Mouse (Mus musculus): ENCODE results near the gene Mfsd2a. TPM values are rescaled to one million over a fixed set of nuclear protein-coding genes. Genes with fewer than 3 reads are reported as not detected.

The Mfsd2a gene
- polyA plus RNA-seq, 1 experiment from 2014 or later, result 8.7 TPM

DNA sequence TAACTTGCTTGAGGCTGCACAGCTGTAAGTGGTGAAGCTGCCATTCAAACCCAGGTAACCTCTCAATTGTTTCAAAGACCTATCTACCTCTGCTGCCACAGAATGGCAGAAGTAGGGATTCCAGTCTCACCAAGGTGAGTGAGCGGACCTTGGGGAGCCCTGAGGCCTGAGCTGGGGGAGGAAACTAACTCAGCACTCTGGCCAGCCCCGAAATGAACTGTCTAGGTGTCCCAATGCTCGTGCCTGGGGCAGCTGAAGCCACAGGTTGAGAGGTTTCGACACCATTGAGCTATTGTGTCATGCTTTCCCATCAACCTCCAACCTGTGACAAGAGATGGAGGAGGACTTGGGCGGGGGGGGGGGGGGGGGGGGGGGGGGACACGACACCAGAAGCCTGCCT, 4.7 kb downstream of the Mfsd2a start:
- H3K4me3 ChIP-seq (ENCODE audit: low read depth, low read length), result no peak overlapping the region
- no peak overlapping the region for H3K9ac ChIP-seq (ENCODE audit: low read length)
- 71% methylated on average over 5 of the region's 6 CpGs for WGBS
- ATAC-seq (ENCODE audit: insufficient number of reproducible peaks, low FRiP score, low TSS enrichment, low read depth), result no peak
- no peaks in the 10 kb centered on the region for H3K36me3 ChIP-seq (ENCODE audit: control insufficient read depth, insufficient read depth, low read length)
- DNase-seq (ENCODE audit: low spot score), result no peak
- no peak overlapping the region for H3K4me2 ChIP-seq (ENCODE audit: low read depth, severe bottlenecking)
- H3K4me1 ChIP-seq (ENCODE audit: control insufficient read depth, insufficient read depth, low read length), result peaks cover 15% of the 10 kb centered on the region
- H3K9me3 ChIP-seq (ENCODE audit: control insufficient read depth, low read length), result no peaks in the 10 kb centered on the region
- no peaks in the 10 kb centered on the region for H3K27me3 ChIP-seq (ENCODE audit: control insufficient read depth, insufficient read depth, low read length)
- no peak overlapping the region for H3K27ac ChIP-seq (replicated peaks; ENCODE audit: low read depth, low read length)

DNA sequence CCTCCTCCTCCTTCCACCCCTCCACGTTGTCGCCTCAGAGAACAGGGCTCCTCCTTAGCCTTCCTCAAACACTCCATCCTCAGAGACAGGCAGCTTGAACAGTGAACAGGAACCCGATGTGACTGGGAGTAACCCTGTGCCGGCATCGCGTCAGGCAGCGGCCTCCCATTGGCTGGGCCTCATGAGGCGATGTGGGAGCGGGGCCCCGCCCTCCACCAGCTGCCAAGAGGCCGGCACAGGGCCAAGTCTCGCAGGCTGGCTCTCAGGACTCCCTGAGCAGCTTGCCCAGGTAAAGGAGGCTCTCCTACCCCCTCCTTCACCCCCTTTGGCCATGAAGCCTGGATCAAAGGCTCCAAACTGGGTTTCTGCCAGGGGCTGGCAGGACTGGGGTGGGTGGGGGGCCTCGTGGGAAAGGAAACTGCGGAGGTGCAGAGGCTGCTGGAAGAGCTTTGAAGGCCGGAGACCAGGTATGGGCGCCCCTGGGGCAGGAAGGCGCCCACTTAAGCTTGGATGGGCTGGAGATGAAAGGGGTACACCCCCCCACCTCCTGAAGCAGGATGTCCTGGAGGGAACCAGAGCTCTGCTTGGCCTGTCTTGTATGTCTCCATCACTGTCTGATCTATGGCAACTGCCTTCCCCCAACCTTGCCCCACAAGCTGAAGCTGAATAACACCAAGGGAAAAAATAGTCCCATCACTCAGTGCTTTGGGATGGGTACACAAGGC, 5.4 kb downstream of the Mfsd2a start:
- H3K9ac ChIP-seq (ENCODE audit: low read length), result peak overlapping the region; percentile 30; the same call in 1 of the 2 replicates
- peak; percentile 89 for DNase-seq (ENCODE audit: low spot score)
- H3K27me3 ChIP-seq (ENCODE audit: control insufficient read depth, insufficient read depth, low read length), result no peaks in the 10 kb centered on the region
- no peaks in the 10 kb centered on the region for H3K9me3 ChIP-seq (ENCODE audit: control insufficient read depth, low read length)
- peaks cover 13% of the 10 kb centered on the region for H3K4me1 ChIP-seq (ENCODE audit: control insufficient read depth, insufficient read depth, low read length)
- WGBS, result 14% methylated on average over 16 of the region's 17 CpGs
- H3K4me3 ChIP-seq (ENCODE audit: low read depth, low read length), result peak overlapping the region; percentile 17
- H3K27ac ChIP-seq (replicated peaks; ENCODE audit: low read depth, low read length), result peak overlapping the region; percentile 59; the same call in 1 of the 2 replicates
- peak overlapping the region; percentile 42 for H3K4me2 ChIP-seq (ENCODE audit: low read depth, severe bottlenecking)
- peak; percentile 91 for ATAC-seq (ENCODE audit: insufficient number of reproducible peaks, low FRiP score, low TSS enrichment, low read depth)
- H3K36me3 ChIP-seq (ENCODE audit: control insufficient read depth, insufficient read depth, low read length), result no peaks in the 10 kb centered on the region

DNA sequence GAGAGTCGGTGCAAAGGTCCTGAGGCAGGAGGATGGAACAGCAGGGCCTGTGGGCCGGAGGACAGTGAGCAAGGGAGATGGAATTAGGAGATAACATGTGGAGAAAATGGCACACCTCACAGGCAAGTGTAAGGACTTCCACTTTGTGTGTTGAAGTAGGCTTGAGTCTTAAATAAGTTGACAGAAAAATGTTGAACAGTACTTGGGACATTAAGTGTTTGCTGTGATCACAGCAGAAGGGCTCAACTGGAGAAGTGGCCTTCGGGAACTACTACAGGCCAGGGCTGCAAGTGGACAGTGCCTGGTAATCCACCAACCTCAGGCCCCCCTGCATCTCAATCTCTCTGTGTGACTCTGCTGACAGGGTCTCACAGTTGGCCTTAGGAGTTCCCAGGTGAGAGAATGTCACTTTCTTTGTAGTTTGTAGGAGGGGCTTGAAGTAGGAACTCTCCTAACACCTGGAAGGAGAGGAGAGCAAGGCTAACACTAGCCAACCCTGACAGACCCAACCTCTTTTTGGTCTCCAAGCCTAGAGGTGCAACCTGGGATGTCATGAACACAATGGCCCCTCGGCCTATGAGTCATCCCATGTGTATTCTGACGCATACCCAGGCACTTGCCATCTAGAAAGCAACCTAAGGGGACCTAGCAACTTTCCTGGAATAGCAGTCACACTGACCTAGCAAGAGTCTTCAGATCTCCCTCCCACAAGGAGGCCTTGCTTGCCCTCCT, 6.1 kb downstream of the Mfsd2a start:
- peaks cover 10% of the 10 kb centered on the region for H3K4me1 ChIP-seq (ENCODE audit: control insufficient read depth, insufficient read depth, low read length)
- peak overlapping the region; percentile 59; the same call in 1 of the 2 replicates for H3K27ac ChIP-seq (replicated peaks; ENCODE audit: low read depth, low read length)
- DNase-seq (ENCODE audit: low spot score) (no peak), ATAC-seq (ENCODE audit: insufficient number of reproducible peaks, low FRiP score, low TSS enrichment, low read depth) (peak; percentile 32)
- peak overlapping the region; percentile 17; the same call in 1 of the 2 replicates for H3K4me3 ChIP-seq (ENCODE audit: low read depth, low read length)
- H3K27me3 ChIP-seq (ENCODE audit: control insufficient read depth, insufficient read depth, low read length), result no peaks in the 10 kb centered on the region
- no peaks in the 10 kb centered on the region for H3K9me3 ChIP-seq (ENCODE audit: control insufficient read depth, low read length)
- no peaks in the 10 kb centered on the region for H3K36me3 ChIP-seq (ENCODE audit: control insufficient read depth, insufficient read depth, low read length)
- peak overlapping the region; percentile 42 for H3K4me2 ChIP-seq (ENCODE audit: low read depth, severe bottlenecking)
- peak overlapping the region; percentile 30; the same call in 1 of the 2 replicates for H3K9ac ChIP-seq (ENCODE audit: low read length)
- WGBS, result 67% methylated on average over 5 of the region's 5 CpGs

- no peaks in the 10 kb centered on the region for H3K36me3 ChIP-seq (ENCODE audit: control insufficient read depth, insufficient read depth, low read length)
Measured at GRCm38 (mm10) chr4:122949096-122949495, 11.9 kb downstream of the Mfsd2a start.

GRCm38 (mm10) chr4:122947223-122947622, 13.8 kb downstream of the Mfsd2a start:
- no peaks in the 10 kb centered on the region for H3K9me3 ChIP-seq (ENCODE audit: control insufficient read depth, low read length)
- H3K9ac ChIP-seq (ENCODE audit: low read length), result no peak overlapping the region
- no peak overlapping the region for H3K4me3 ChIP-seq (ENCODE audit: low read depth, low read length)
- no peak for ATAC-seq (ENCODE audit: insufficient number of reproducible peaks, low FRiP score, low TSS enrichment, low read depth)
- DNase-seq (ENCODE audit: low spot score), result no peak
- no peaks in the 10 kb centered on the region for H3K27me3 ChIP-seq (ENCODE audit: control insufficient read depth, insufficient read depth, low read length)
- H3K4me1 ChIP-seq (ENCODE audit: control insufficient read depth, insufficient read depth, low read length), result no peaks in the 10 kb centered on the region
- no peak overlapping the region for H3K4me2 ChIP-seq (ENCODE audit: low read depth, severe bottlenecking)
- no peaks in the 10 kb centered on the region for H3K36me3 ChIP-seq (ENCODE audit: control insufficient read depth, insufficient read depth, low read length)
- 92% methylated on average over 3 of the region's 3 CpGs for WGBS
- H3K27ac ChIP-seq (replicated peaks; ENCODE audit: low read depth, low read length), result no peak overlapping the region

More at GRCm38 (mm10) chr4:122949096-122949495, 11.9 kb downstream of the Mfsd2a start:
- DNase-seq (ENCODE audit: low spot score) (no peak), ATAC-seq (ENCODE audit: insufficient number of reproducible peaks, low FRiP score, low TSS enrichment, low read depth) (no peak)
- Histone ChIP-seq H3K4me3 (ENCODE audit: low read depth, low read length) (no peak overlapping the region), H3K4me2 (ENCODE audit: low read depth, severe bottlenecking) (no peak overlapping the region), H3K4me1 (ENCODE audit: control insufficient read depth, insufficient read depth, low read length) (no peaks in the 10 kb centered on the region), H3K9ac (ENCODE audit: low read length) (no peak overlapping the region), H3K27ac (replicated peaks; ENCODE audit: low read depth, low read length) (no peak overlapping the region), H3K27me3 (ENCODE audit: control insufficient read depth, insufficient read depth, low read length) (no peaks in the 10 kb centered on the region), H3K9me3 (ENCODE audit: control insufficient read depth, low read length) (no peaks in the 10 kb centered on the region)
- 94% methylated on average over 8 of the region's 8 CpGs for WGBS

DNA sequence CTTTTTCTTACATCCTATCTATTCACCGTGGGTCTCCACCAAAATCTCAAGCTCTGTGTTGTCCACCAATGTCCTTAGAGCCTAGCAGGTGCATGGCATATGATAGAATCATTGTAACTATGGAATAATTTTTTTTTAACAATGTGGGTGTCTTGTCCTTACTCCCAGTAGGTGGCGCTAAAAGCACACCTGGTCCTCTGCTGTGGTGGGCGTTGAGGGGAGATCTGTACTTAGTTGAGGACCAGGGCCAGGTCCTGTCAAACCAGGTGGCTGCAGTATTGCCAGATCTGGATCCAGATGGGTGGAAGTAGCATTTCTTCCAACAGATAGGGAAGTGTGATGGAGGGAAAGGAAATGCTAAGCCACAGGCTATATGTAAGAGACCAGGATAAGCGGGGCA, 16.6 kb downstream of the Mfsd2a start:
- 27% methylated on average over 4 of the region's 4 CpGs for WGBS
- ATAC-seq (ENCODE audit: insufficient number of reproducible peaks, low FRiP score, low TSS enrichment, low read depth), result peak; percentile 67; the same call in 1 of the 2 replicates

GRCm38 (mm10) chr4:122939048-122939796, 21.8 kb downstream of the Mfsd2a start:
- no peak overlapping the region for H3K4me2 ChIP-seq (ENCODE audit: low read depth, severe bottlenecking)
- no peaks in the 10 kb centered on the region for H3K27me3 ChIP-seq (ENCODE audit: control insufficient read depth, insufficient read depth, low read length)
- H3K27ac ChIP-seq (replicated peaks; ENCODE audit: low read depth, low read length), result no peak overlapping the region
- no peaks in the 10 kb centered on the region for H3K36me3 ChIP-seq (ENCODE audit: control insufficient read depth, insufficient read depth, low read length)
- H3K4me3 ChIP-seq (ENCODE audit: low read depth, low read length), result no peak overlapping the region
- H3K4me1 ChIP-seq (ENCODE audit: control insufficient read depth, insufficient read depth, low read length), result no peaks in the 10 kb centered on the region
- WGBS, result 84% methylated on average over 2 of the region's 2 CpGs
- DNase-seq (ENCODE audit: low spot score), result no peak
- no peak for ATAC-seq (ENCODE audit: insufficient number of reproducible peaks, low FRiP score, low TSS enrichment, low read depth)
- no peak overlapping the region for H3K9ac ChIP-seq (ENCODE audit: low read length)
- H3K9me3 ChIP-seq (ENCODE audit: control insufficient read depth, low read length), result no peaks in the 10 kb centered on the region

More for the DNA sequence above, 16.6 kb downstream of the Mfsd2a start:
- Histone ChIP-seq H3K27me3 (ENCODE audit: control insufficient read depth, insufficient read depth, low read length) (no peaks in the 10 kb centered on the region), H3K36me3 (ENCODE audit: control insufficient read depth, insufficient read depth, low read length) (no peaks in the 10 kb centered on the region), H3K9ac (ENCODE audit: low read length) (no peak overlapping the region), H3K9me3 (ENCODE audit: control insufficient read depth, low read length) (no peaks in the 10 kb centered on the region), H3K4me2 (ENCODE audit: low read depth, severe bottlenecking) (no peak overlapping the region), H3K27ac (replicated peaks; ENCODE audit: low read depth, low read length) (no peak overlapping the region), H3K4me3 (ENCODE audit: low read depth, low read length) (no peak overlapping the region), H3K4me1 (ENCODE audit: control insufficient read depth, insufficient read depth, low read length) (no peaks in the 10 kb centered on the region)
- DNase-seq (ENCODE audit: low spot score), result peak; percentile 64

DNA sequence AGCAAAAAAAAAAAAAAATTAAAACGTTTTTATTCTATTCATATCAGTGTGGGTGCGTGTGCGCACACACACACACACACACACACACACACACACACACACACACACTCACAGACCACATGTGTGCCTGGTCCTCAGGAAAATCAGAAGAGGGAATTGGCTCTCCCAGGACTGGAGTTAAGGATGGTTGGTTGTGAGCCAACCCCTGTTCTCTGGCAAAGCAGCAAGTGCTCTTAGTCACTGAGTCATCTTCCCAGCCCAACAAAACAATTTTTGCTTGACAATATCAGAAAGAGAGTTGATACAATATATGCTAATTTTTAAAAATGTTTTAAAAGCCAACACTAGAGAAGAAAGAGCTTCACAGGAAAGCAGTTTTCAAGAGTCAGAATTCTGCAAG, 23.5 kb downstream of the Mfsd2a start:
- Histone ChIP-seq H3K4me1 (ENCODE audit: control insufficient read depth, insufficient read depth, low read length) (no peaks in the 10 kb centered on the region), H3K4me2 (ENCODE audit: low read depth, severe bottlenecking) (no peak overlapping the region), H3K9me3 (ENCODE audit: control insufficient read depth, low read length) (no peaks in the 10 kb centered on the region), H3K27ac (replicated peaks; ENCODE audit: low read depth, low read length) (no peak overlapping the region), H3K36me3 (ENCODE audit: control insufficient read depth, insufficient read depth, low read length) (no peaks in the 10 kb centered on the region), H3K27me3 (ENCODE audit: control insufficient read depth, insufficient read depth, low read length) (no peaks in the 10 kb centered on the region), H3K9ac (ENCODE audit: low read length) (no peak overlapping the region), H3K4me3 (ENCODE audit: low read depth, low read length) (no peak overlapping the region)
- 85% methylated on average over 3 of the region's 3 CpGs for WGBS
- ATAC-seq (ENCODE audit: insufficient number of reproducible peaks, low FRiP score, low TSS enrichment, low read depth) (no peak), DNase-seq (ENCODE audit: low spot score) (no peak)

All from limb, embryonic 11.5 days (tissue).